Mouse (Mus musculus) left cerebral cortex, adult 18-20 months (tissue): ENCODE measurements around the gene Mydgf. TPM values are rescaled to one million over a fixed set of nuclear protein-coding genes. Genes with fewer than 3 reads are reported as not detected.

Experiments
- DNase-seq, 2 experiments: peaks; one replicate each; pipeline ENCODE4 v3.0.0; 2021 to 2022; ENCODE audit warnings: low spot score in 2 of 2, mixed read lengths in 1 of 2
- long read RNA-seq, 2 experiments: library from polyadenylated mRNA; stranded (forward); transcript quantifications; one replicate each; pipeline ENCODE4 v2.0.0; 2021
- total RNA-seq, 2 experiments: library from RNA; stranded (reverse); gene quantifications; 2 replicates each; pipeline ENCODE4 v1.2.3; 2021

Mydgf gene
- total RNA-seq, result 10 to 100 TPM; 38.8 to 40.9 TPM
- long read RNA-seq, experiment 1, transcript Mydgf-201 (6 exons, 1,710 nt), result major isoform, 72 of 77 reads
- long read RNA-seq, experiment 1, partial matches to known transcripts, result 1 of 77 reads
- long read RNA-seq, experiment 1, other reads (novel, unspliced or antisense), result 4 of 77 reads
- long read RNA-seq, experiment 2, transcript Mydgf-201 (6 exons, 1,710 nt), result major isoform, 83 of 85 reads
- long read RNA-seq, experiment 2, partial matches to known transcripts, result 2 of 85 reads
- long read RNA-seq, experiment 2, other reads (novel, unspliced or antisense), result 0 of 85 reads

DNA sequence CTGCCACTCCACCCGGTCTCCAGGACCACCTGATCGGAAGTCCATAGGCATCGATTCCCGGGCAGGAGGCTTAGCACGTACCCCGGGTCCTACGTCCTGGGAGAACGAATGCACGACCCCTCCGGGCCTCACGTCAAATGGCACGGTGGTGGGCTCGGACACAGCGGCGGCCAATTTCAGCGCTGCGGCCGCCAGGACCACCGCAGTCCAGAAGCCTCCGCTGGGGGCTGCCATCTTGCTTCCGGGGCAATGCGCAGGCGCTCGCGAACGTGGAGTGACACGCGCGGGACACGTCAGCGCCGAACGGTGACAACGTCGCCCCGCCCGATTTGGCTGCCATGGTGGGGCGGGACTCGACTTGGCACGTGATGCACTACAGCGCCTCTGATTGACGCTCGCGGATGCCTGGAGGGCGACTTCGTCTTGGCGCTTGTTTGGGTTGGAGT lies at the start of gene Mydgf:
Gene Mydgf (minus strand): TSS at position 263 of the 446 bp plus-strand sequence.
- DNase-seq, result peak; percentile 97

- DNase-seq, result no peak
Measured at GRCm38 (mm10) chr17:56233389-56233788, 49.7 kb upstream of the Mydgf start.

DNA sequence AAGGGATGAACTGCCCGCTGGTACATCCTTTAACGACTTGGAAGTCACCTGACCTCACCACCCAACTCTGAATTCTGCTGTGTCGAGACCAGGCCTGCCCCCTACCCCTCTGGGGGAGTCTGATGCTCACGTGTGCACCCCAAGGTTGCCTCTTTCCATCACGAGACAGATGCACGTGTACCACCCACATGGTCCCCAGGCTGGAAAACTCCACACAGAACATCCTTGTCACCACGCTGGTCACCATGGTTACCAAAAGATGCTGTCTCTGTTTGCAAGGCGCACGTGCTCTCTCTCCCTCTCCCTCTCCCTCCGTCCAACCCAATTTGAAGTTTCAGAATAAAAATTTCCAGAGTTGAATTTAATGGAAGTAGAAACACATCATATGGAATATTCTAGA lies 46.2 kb upstream of the Mydgf start:
- DNase-seq, result peak; percentile 71 to 79

DNA sequence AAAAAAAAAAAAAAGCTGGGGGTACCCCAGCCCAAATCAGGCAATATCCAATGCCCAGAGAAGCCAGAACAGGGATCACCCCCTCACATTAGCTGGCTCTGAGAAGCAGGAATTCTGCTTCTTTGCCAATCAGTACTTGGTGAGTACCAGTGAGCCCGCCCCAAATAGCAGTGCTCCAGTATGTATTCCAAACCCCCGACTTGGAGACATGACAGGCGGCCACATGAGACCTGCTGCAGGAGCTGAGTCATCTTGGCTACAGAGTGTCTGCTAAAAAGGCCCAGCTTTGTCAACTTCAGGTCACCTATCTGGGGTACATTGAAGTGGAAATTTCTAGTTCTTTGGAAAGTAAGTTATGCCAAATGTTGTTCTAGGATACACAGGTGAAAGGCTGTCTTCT lies 42.8 kb upstream of the Mydgf start:
- DNase-seq, result no peak

GRCm38 (mm10) chr17:56224916-56225315 lies 41.2 kb upstream of the Mydgf start:
- no peak for DNase-seq

- no peak for DNase-seq
Measured at GRCm38 (mm10) chr17:56219805-56220204, 36.1 kb upstream of the Mydgf start.

DNA sequence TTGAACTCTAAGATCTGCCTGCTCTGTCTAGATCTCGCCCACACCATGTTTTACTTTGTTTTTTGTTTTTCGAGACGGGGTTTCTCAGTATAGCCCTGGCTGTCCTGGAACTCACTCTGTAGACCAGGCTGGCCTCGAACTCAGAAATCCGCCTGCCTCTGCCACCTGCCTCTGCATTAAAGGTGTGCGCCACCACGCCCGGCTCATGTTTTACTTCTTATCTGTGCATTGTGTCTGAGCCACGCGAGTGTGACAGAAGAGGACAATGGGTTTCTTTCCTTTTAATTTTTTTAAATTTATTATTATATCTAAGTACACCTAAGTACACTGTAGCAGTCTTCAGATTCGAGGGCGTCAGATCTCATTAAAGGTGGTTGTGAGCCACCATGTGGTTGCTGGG lies 35.5 kb upstream of the Mydgf start:
- DNase-seq, result no peak

- DNase-seq, result peak; percentile 88 to 91
Measured at GRCm38 (mm10) chr17:56218377-56219191, 34.9 kb upstream of the Mydgf start, which contains the start of gene Dpp9. TSS of gene Dpp9 (minus strand) at chr17:56218905.

- no peak for DNase-seq
Measured at GRCm38 (mm10) chr17:56217670-56218069, 34.0 kb upstream of the Mydgf start.

DNA sequence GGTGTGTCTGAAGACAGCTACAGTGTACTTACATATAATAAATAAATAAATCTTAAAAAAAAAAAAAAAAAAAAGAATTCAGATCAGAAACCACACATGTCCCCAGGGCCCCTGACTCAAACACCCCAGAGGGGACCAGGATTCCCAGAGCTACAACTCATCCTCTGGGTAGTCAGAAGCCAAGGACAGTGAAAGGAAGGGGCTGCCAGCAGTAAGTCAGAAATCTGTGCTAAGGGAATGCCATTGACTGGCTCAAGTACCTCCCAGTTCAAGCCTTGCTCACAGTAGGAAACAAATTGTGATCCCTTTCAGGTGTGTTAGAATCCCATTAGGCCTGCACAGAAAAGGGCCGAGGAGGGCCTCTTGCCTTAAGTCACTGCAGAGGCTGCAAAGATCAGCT lies 30.5 kb upstream of the Mydgf start:
- DNase-seq, result no peak

DNA sequence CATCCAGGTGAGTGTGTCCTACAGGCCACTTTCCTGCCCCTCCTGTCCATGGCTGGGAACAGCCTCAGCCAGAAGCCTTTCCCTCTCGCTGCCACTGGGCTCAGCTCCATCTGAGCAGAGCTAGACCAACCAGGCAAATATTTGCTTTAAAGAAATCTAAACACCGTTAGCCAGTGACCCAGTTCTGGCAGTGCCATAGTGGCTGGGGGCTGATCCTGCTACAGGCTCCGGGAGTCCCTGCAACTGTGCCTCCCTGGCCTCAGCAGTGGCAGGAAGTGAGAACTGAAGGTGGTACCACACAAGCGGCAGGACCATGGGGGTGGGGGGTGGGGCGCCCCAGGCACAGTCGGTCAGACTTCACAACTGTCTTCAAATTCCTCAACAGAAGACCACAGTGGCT lies 29.0 kb upstream of the Mydgf start:
- no peak for DNase-seq

DNA sequence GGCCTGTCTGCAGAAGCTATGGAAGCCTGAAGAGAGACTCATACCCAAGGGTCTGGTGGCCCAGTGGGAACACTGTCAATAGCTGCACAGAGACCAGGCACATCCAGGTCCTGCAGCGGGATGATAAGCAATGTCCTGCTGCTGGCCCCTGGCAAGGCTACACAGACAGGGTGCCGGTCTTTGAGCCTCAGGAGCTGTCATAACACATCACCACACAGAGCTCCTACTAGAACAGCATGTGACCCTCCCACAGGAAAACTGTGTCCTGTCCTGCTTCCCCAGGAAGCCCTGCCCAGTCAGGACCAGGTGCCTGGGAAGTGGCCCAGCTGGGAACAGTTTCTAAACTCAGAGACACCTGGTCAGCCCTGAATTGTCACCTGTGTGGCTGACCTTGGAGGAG lies 27.4 kb upstream of the Mydgf start:
- DNase-seq, result no peak

- no peak for DNase-seq
Measured at GRCm38 (mm10) chr17:56208821-56209220, 25.1 kb upstream of the Mydgf start.

GRCm38 (mm10) chr17:56207963-56208530 lies 24.3 kb upstream of the Mydgf start:
- no peak for DNase-seq

- no peak for DNase-seq
Measured at GRCm38 (mm10) chr17:56206986-56207674, 23.4 kb upstream of the Mydgf start.

- DNase-seq, result no peak
Measured at GRCm38 (mm10) chr17:56206276-56206884, 22.7 kb upstream of the Mydgf start.

GRCm38 (mm10) chr17:56203729-56204128 lies 20.0 kb upstream of the Mydgf start:
- no peak for DNase-seq

GRCm38 (mm10) chr17:56202476-56202875 lies 18.8 kb upstream of the Mydgf start:
- DNase-seq, result no peak

GRCm38 (mm10) chr17:56201642-56202041 lies 17.9 kb upstream of the Mydgf start:
- no peak for DNase-seq

DNA sequence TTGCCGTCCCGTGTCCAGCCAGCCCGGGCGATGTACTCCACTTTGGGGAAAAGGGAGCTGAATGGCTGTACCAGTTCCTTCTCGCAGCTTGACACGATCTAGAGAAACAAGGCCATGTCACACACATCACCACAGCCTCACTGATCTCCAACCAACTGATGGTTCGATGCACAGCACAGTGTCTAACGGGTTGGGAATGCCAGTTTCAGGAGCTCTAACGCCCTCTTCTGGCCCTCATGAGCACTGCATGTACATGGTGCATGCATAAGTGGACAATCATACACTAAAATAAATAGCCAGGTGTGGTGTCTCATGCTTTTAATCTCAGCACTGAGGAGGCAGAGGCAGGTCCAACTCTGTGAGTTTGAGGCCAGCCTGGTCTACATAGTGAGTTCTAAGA lies 16.9 kb upstream of the Mydgf start:
- no peak for DNase-seq

DNA sequence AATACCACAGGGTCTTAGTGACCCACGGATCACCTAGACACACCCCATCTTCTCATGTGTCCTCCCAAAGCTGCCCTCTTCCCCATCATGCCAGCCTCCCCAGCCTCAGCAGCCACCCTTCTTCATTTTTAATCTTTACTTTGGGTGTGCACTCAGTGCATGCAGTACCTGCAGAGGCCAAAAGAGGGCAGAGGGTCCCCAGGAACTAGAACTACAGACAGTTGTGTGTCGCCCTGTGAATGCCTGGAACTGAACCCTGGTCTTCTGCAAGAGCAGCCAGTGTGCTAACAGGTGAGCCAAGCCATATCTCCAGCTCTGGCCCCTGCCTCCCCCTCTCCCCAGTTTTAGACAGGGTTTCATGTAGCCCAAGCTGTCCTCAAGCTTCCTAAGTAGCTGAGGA lies 13.1 kb upstream of the Mydgf start:
- no peak for DNase-seq
